Mouse (Mus musculus) heart, embryonic 11.5 days (tissue): ENCODE results near the gene Kat7. TPM values are rescaled to one million over a fixed set of nuclear protein-coding genes. Genes with fewer than 3 reads are reported as not detected.

ENCODE experiments used
- ATAC-seq: fragments of 200-750 bp; cut with Nextera tagmentation; replicated peaks from 2 replicates; pipeline ENCODE4 v1.8.0; 2017; ENCODE audit warnings: moderate library complexity; ENCODE audit not compliant: insufficient number of reproducible peaks, low FRiP score, low TSS enrichment
- H3K27ac ChIP-seq: fragments of 300-500 bp; sonication (generic); 2 replicates; pipeline ENCODE4 v1.5.1; 2014; ENCODE audit warnings: mild to moderate bottlenecking, low read depth, low read length
- H3K27me3 ChIP-seq: fragments of 300-500 bp; sonication (generic); 2 replicates; pipeline ENCODE4 v1.6.1; 2014; ENCODE audit warnings: mild to moderate bottlenecking, low read length, mixed read lengths; ENCODE audit not compliant: control insufficient read depth, insufficient read depth
- H3K36me3 ChIP-seq: fragments of 300-500 bp; sonication (generic); 2 replicates; pipeline ENCODE4 v1.6.1; 2014; ENCODE audit warnings: mild to moderate bottlenecking, low read length, moderate library complexity, mixed read lengths; ENCODE audit not compliant: control insufficient read depth, insufficient read depth
- H3K4me1 ChIP-seq: fragments of 300-500 bp; sonication (generic); 2 replicates; pipeline ENCODE4 v1.6.1; 2014; ENCODE audit warnings: low read length; ENCODE audit not compliant: control insufficient read depth, insufficient read depth
- H3K4me2 ChIP-seq: fragments of 300-500 bp; sonication (generic); 2 replicates; pipeline ENCODE4 v1.6.1; 2014; ENCODE audit warnings: mild to moderate bottlenecking, moderate library complexity
- H3K4me3 ChIP-seq: fragments of 300-500 bp; sonication (generic); 2 replicates; pipeline ENCODE4 v1.5.1; 2014; ENCODE audit warnings: low read depth, low read length
- H3K9ac ChIP-seq: fragments of 300-500 bp; sonication (generic); 2 replicates; pipeline ENCODE4 v1.6.1; 2014; ENCODE audit warnings: mild to moderate bottlenecking, low read depth, low read length, moderate library complexity
- H3K9me3 ChIP-seq: fragments of 300-500 bp; sonication (generic); replicated peaks from 2 replicates; pipeline ENCODE4 v1.6.1; 2016; ENCODE audit warnings: low read length; ENCODE audit not compliant: control insufficient read depth
- WGBS: fragments of 180-500 bp; shearing (Covaris S2); extraction: QIAGEN DNeasy Blood & Tissue Kit; methylation state at CpG from one replicate; pipeline ENCODE4 v1.1.7; 2014; ENCODE audit not compliant: insufficient replicate concordance; 5-methylcytosine and 5-hydroxymethylcytosine counted together
- polyA plus RNA-seq: library from polyadenylated mRNA; unstranded; fragments of >200 nt; fragmentation: Nextera tagmentation; extraction: Ambion mirVana; gene quantifications from 2 replicates; pipeline ENCODE4 v1.2.1, GENCODE M21; 2014

Kat7 gene
- polyA plus RNA-seq, 1 experiment from 2014 or later = 43.2 TPM

GRCm38 (mm10) chr11:95261178-95261751 is 48.8 kb downstream of the Kat7 start, which contains the start of gene Tac4:
Gene Tac4, plus strand, starts transcription at chr11:95261529.
- H3K9me3 ChIP-seq = no peaks in the 10 kb centered on the region
- no peaks in the 10 kb centered on the region for H3K27me3 ChIP-seq
- no peak within 1 kb of the TSS for H3K4me2 ChIP-seq
- H3K36me3 ChIP-seq = no peaks in the 10 kb centered on the region
- H3K9ac ChIP-seq = no peak within 1 kb of the TSS
- 59% methylated on average over 5 of the region's 5 CpGs for WGBS
- H3K27ac ChIP-seq = no peak within 1 kb of the TSS
- peaks cover 3% of the 10 kb centered on the region; the same call in 1 of the 2 replicates for H3K4me1 ChIP-seq
- no peak within 1 kb of the TSS for H3K4me3 ChIP-seq
- no peak for ATAC-seq

GRCm38 (mm10) chr11:95259088-95259849 is 50.8 kb downstream of the Kat7 start:
- peak overlapping the region; percentile 60 for H3K4me3 ChIP-seq
- WGBS = under 1% methylated on average over 73 of the region's 73 CpGs

DNA sequence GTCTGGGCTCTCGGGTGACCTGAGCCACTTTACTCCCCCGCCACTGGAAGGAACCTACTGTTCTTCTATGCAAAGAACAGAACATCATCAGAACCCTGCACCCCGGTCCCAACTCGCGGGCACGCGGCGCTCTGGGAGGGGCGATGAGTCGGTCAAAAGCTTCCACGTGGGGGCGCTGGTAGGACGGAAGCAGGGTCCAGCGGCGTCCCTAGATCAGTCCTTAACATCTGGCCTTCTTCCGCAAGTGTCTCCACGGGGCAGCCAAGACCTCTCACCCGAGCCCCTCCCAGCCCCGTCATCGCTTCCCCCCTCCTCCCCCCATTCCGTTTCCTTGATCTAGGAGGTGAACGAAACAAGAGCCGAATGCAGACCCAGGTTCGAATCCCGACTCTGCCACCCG is 51.6 kb downstream of the Kat7 start:
- H3K9me3 ChIP-seq = no peaks in the 10 kb centered on the region
- 1% methylated on average over 26 of the region's 26 CpGs for WGBS
- H3K4me1 ChIP-seq = peaks cover under 1% of the 10 kb centered on the region; the same call in 1 of the 2 replicates
- H3K4me2 ChIP-seq = peak overlapping the region; percentile 92
- H3K27me3 ChIP-seq = no peaks in the 10 kb centered on the region
- H3K36me3 ChIP-seq = no peaks in the 10 kb centered on the region
- H3K27ac ChIP-seq = no peak overlapping the region
- peak; percentile 51 for ATAC-seq
- H3K4me3 ChIP-seq = peak overlapping the region; percentile 60
- peak overlapping the region; percentile 75 for H3K9ac ChIP-seq

More at GRCm38 (mm10) chr11:95259088-95259849, 50.8 kb downstream of the Kat7 start:
- peak; percentile 62 for ATAC-seq
- Histone ChIP-seq H3K27me3 (no peaks in the 10 kb centered on the region), H3K9ac (peak overlapping the region; percentile 75), H3K4me2 (peak overlapping the region; percentile 92), H3K27ac (peak overlapping the region; percentile 43), H3K4me1 (peaks cover 3% of the 10 kb centered on the region; the same call in 1 of the 2 replicates), H3K36me3 (no peaks in the 10 kb centered on the region), H3K9me3 (no peaks in the 10 kb centered on the region)

DNA sequence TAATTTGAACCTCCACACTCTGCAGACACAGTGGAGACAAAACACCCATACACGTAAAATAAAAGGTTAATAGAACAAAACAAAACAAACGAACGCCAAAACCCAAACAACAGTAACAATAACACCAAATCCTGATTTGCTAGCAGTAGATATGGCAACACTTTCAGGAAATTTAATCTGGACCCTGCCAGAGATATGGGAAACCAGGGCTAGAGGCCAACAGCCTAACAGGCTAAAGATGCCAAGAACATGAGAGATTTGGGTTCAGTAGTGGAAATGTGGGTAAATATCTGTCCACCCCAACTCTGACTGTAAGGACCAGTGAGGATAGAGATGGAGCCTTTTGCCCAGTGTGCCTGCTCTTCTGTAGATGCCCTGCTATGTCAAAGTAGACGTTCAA is 52.1 kb downstream of the Kat7 start:
- Histone ChIP-seq H3K4me3 (no peak overlapping the region), H3K27me3 (no peaks in the 10 kb centered on the region), H3K9me3 (no peaks in the 10 kb centered on the region), H3K9ac (no peak overlapping the region), H3K36me3 (no peaks in the 10 kb centered on the region), H3K4me2 (peak overlapping the region; percentile 92), H3K4me1 (no peaks in the 10 kb centered on the region; the same call in 1 of the 2 replicates), H3K27ac (no peak overlapping the region)
- ATAC-seq = no peak
- WGBS = 48% methylated on average over 4 of the region's 4 CpGs

DNA sequence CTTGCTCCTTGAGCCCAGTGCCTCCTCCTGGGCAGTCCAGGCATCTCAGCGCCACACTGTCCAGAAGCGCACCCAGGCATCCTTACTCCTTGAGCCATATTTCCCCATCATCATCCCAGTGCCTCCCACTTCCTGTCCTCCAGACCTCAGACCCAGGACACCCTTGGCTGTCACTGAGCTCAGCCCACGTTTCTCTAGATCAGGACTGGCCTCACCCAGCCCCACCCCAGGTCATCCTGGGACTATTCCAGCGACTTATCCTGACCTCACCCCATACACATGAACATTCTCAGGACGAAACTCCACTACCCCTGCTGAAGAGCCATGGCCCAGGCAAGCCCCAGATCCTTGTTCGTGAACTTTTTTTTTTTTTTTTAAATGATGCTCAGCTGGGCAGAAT is 54.3 kb downstream of the Kat7 start:
- peaks cover 3% of the 10 kb centered on the region; the same call in 1 of the 2 replicates for H3K27me3 ChIP-seq
- H3K27ac ChIP-seq = no peak overlapping the region
- H3K9me3 ChIP-seq = no peaks in the 10 kb centered on the region
- ATAC-seq = no peak
- H3K9ac ChIP-seq = no peak overlapping the region
- H3K4me2 ChIP-seq = no peak overlapping the region
- no peak overlapping the region for H3K4me3 ChIP-seq
- no peaks in the 10 kb centered on the region for H3K36me3 ChIP-seq
- no peaks in the 10 kb centered on the region; the same call in 1 of the 2 replicates for H3K4me1 ChIP-seq
- 70% methylated on average over 6 of the region's 6 CpGs for WGBS

DNA sequence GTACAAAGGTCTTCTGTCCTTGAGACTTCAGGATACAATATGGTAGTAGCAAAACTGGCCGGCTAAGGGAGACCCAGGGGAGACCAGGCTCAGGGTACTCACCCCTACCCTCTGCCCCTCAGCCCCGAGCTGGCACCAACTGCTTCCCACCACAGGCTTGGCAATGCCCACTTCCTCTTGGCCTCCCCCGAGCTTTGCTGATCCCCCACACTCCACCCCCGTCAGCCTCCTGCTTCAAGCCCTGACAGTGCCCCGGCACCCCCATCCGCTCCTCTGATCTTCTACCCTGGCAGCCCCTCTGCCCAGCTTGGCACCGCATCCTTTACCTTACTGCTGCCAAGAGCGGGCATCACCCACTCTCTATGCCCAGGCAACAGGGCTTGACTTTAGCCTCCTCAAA is 55.9 kb downstream of the Kat7 start:
- WGBS = 75% methylated on average over 8 of the region's 8 CpGs
- no peak overlapping the region for H3K27ac ChIP-seq
- ATAC-seq = no peak
- no peaks in the 10 kb centered on the region for H3K36me3 ChIP-seq
- H3K4me3 ChIP-seq = no peak overlapping the region
- peaks cover 3% of the 10 kb centered on the region; the same call in 1 of the 2 replicates for H3K27me3 ChIP-seq
- no peak overlapping the region for H3K4me2 ChIP-seq
- H3K9me3 ChIP-seq = no peaks in the 10 kb centered on the region
- no peak overlapping the region for H3K9ac ChIP-seq
- H3K4me1 ChIP-seq = peaks cover 7% of the 10 kb centered on the region

DNA sequence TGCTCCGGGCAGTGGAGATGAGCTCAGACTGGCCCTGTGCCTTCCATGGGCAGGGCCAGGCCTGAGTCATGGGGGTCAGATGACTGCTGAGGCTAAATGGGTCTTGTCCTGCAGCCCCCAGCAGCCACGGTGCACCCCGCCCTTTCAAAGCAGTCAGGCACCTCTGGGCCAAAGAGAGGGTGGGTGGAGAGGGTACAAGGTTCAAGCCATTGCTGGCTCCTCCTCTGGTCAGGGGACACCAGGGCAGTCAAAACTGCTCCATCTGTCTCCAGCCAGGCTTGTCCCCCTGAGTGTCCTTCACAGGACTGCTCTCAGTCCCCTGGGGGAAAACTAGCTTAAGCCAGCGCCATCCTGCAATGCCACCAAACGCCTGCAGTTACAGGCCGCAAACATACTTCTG is 57.9 kb downstream of the Kat7 start:
- no peak for ATAC-seq
- Histone ChIP-seq H3K27ac (no peak overlapping the region), H3K9me3 (no peaks in the 10 kb centered on the region), H3K9ac (no peak overlapping the region), H3K4me3 (no peak overlapping the region), H3K4me2 (no peak overlapping the region), H3K36me3 (no peaks in the 10 kb centered on the region), H3K4me1 (peaks cover 7% of the 10 kb centered on the region), H3K27me3 (peaks cover 3% of the 10 kb centered on the region; the same call in 1 of the 2 replicates)
- WGBS = 78% methylated on average over 6 of the region's 6 CpGs

GRCm38 (mm10) chr11:95251295-95251694 is 58.8 kb downstream of the Kat7 start:
- ATAC-seq = no peak
- Histone ChIP-seq H3K4me2 (no peak overlapping the region), H3K4me1 (peaks cover 7% of the 10 kb centered on the region), H3K9ac (no peak overlapping the region), H3K9me3 (no peaks in the 10 kb centered on the region), H3K27me3 (peaks cover 3% of the 10 kb centered on the region; the same call in 1 of the 2 replicates), H3K36me3 (no peaks in the 10 kb centered on the region), H3K27ac (no peak overlapping the region), H3K4me3 (no peak overlapping the region)
- WGBS = 4% methylated on average over 11 of the region's 11 CpGs
